Mouse (Mus musculus): Measurements from ENCODE around the gene Gm11084.

- TF ChIP-seq CTCF (IDR thresholded peaks at IDR 0.05; ENCODE audit: low read depth) (no peak), EP300 (IDR thresholded peaks at IDR 0.05; ENCODE audit: low read depth) (no peak)
These were observed 17.5 kb upstream of the Gm11084 start for GRCm38 (mm10) chr2:73003751-73004717.
